Mouse (Mus musculus) embryonic facial prominence, embryonic 15.5 days (tissue): Measurements from ENCODE around the gene Yipf2. TPM values are rescaled to one million over a fixed set of nuclear protein-coding genes. Genes with fewer than 3 reads are reported as not detected.

Source experiments
- microRNA counts: library from miRNA; unstranded; fragments of <30 nt; microRNA quantifications from one replicate; lab custom pipeline; 2016
- microRNA-seq: library from miRNA; unstranded; fragments of <30 nt; microRNA quantifications from one replicate; pipeline ENCODE4, GENCODE M21; 2016; ENCODE audit warnings: borderline number of aligned reads
- polyA plus RNA-seq: library from polyadenylated mRNA; unstranded; fragments of >200 nt; fragmentation: Nextera tagmentation; extraction: Ambion mirVana; gene quantifications from 2 replicates; pipeline ENCODE4 v1.2.1, GENCODE M21; 2015

The Yipf2 gene
- polyA plus RNA-seq, 1 experiment from 2014 or later = 29.2 TPM

MicroRNAs within 50 kb of the gene (microRNA counts, 519-probe panel; counts per million panel counts)
- not detected for microRNA mmu-miR-1946b (lab: Ali Mortazavi, UCI)

Small RNA genes lying within 50 kb of the gene (microRNA-seq; reads per million reads assigned to microRNA genes)
- not detected for gene Mir1946b

Other genes starting within 250 kb of the Yipf2 start
- gene Ilf3, start 225.0 kb downstream of the Yipf2 start, polyA plus RNA-seq = 179 and 180 TPM in 2 replicates
- gene Qtrt1, start 181.0 kb downstream of the Yipf2 start, polyA plus RNA-seq = 47.5 and 48.6 TPM in 2 replicates
- 79.7 and 85.9 TPM in 2 replicates for gene Dnm2, start 167.9 kb downstream of the Yipf2 start, polyA plus RNA-seq
- gene Tmed1, start 82.6 kb downstream of the Yipf2 start, polyA plus RNA-seq = 113 and 123 TPM in 2 replicates
- gene AB124611, start 66.7 kb downstream of the Yipf2 start, polyA plus RNA-seq = 5.1 and 6.9 TPM in 2 replicates
- 56.5 and 61.5 TPM in 2 replicates for gene Carm1, start 45.9 kb downstream of the Yipf2 start, polyA plus RNA-seq
- 34.6 and 35.4 TPM in 2 replicates for gene Timm29, start 106 bp downstream of the Yipf2 start, polyA plus RNA-seq
- gene Smarca4, start 23.3 kb upstream of the Yipf2 start, polyA plus RNA-seq = 75.5 and 78.5 TPM in 2 replicates
- 35.5 and 39.4 TPM in 2 replicates for gene Ldlr, start 130.7 kb upstream of the Yipf2 start, polyA plus RNA-seq
- gene Spc24, start 167.5 kb upstream of the Yipf2 start, polyA plus RNA-seq = 80.1 and 83.4 TPM in 2 replicates
- 25.2 and 26.2 TPM in 2 replicates for gene Kank2, start 205.9 kb upstream of the Yipf2 start, polyA plus RNA-seq
- 0.84 and 1.2 TPM in 2 replicates for gene Angptl8, start 242.7 kb upstream of the Yipf2 start, polyA plus RNA-seq